Mouse (Mus musculus): ENCODE measurements around the gene Mvp.

DNA sequence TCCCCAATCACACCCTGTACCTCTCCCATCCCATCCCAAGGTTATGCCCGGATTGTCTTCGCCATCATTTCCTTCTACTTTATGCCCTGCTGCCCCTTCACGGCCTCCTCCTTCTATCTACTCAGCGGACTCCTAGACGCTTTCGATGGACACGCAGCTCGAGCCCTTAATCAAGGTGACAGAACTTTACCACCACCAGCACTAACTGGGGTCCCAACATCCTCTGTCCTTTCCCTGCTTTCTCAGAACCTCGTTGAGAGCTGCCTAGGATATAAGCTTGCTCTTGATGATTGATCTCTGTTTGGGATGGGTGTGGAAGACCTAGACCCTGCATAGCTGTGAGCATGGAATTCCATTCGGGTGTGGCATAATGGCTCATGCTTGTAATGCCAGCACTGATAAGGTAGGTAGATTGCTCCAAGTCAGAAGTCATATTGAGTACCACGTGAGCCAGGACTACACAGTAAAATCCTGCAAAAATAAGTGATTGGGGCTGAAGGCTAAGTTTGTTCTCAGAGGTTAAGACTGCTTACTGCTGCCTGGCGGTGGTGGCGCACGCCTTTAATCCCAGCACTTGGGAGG, 37.5 kb downstream of the Mvp start:
- TF ChIP-seq CTCF (IDR thresholded peaks at IDR 0.05; ENCODE audit: extremely low read depth, insufficient read length, insufficient replicate concordance, low read depth, low read length) = no peak
- no peak for TF ChIP-seq POLR2A (IDR thresholded peaks at IDR 0.05; ENCODE audit: low read depth, low read length)
